Mouse (Mus musculus) retina, embryonic 14.5 days (tissue): ENCODE results near the gene Olfr481.

Experiments
- DNase-seq: peaks from one replicate; pipeline ENCODE4 v3.0.0-alpha.2; 2015; ENCODE audit warnings: low spot score

Olfr481 gene

GRCm38 (mm10) chr7:108079555-108079954, at the start of gene Olfr481:
Gene Olfr481, plus strand, starts transcription at chr7:108079855.
- no peak for DNase-seq

DNA sequence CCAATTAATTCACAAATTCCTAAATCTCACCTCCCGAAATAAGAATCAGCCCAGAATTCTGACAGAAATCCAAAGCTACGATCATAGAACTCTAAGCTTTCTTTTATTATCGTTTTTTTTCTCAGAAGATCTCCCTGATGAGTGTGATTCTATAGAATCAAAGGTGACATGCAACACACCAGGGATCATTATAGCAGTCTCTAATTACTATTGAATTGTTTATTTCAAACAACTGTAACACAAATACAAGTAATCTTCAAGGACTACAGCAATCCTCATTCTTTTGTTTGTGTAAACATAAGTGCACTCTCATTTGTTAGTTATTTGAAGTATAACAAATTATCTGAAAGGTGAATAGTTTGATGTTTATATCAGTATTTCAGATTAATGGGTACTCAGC, 45.8 kb upstream of the Olfr481 start, which contains the start of gene Olfr478:
Gene Olfr478, minus strand, starts transcription at position 101 of the 400 bp plus-strand sequence.
- no peak for DNase-seq

GRCm38 (mm10) chr7:108050393-108050792, 29.3 kb upstream of the Olfr481 start, which contains the start of gene Olfr479:
Gene Olfr479, plus strand, starts transcription at chr7:108050693.
- no peak for DNase-seq

DNA sequence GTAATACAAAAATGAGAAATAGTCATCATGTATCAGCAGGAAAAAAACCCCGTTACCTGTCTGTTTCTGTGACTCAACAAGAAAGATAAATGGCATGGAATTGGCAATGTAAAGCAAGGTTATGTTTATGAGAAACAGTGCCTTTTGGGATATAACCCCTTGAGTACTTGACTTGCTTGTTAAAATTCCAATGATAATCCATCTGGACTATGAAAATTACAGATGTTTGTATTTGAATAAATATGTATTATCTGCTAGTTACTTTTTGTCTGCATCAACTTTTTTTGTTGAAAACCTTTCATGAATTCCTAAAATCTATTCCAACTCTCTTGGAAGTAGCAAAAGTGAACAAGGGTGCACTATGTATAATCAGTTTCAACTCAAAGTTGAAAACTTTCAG, 12.4 kb upstream of the Olfr481 start, which contains the start of gene Olfr480:
Gene Olfr480, minus strand, starts transcription at position 101 of the 400 bp plus-strand sequence.
- DNase-seq, result no peak

GRCm38 (mm10) chr7:108097486-108097885, 17.8 kb downstream of the Olfr481 start, which contains the start of gene Olfr482:
Gene Olfr482, minus strand, starts transcription at chr7:108097586.
- no peak for DNase-seq

DNA sequence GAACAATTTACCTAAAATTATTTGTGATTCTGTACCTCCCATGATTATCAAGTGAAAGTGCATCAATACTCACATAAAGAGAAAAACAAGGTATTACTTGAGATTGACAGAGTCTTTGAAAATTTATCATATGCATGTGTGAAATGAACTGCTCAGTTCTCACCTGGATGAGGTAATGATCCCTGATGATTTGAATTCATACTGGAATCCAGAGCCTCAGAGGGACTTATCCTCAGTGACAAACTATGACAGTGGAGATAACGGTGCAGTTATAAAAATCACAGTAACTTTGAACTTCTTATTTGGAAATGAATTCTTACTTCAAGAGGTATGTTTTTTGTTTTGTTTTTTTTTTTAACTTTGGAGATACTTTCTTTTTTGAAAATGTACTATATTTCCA, 20.9 kb downstream of the Olfr481 start, which contains the start of gene Olfr483:
Gene Olfr483, plus strand, starts transcription at position 301 of the 400 bp plus-strand sequence.
- no peak for DNase-seq

- DNase-seq, result no peak
Measured at GRCm38 (mm10) chr7:108120681-108121080, 41.0 kb downstream of the Olfr481 start.

DNA sequence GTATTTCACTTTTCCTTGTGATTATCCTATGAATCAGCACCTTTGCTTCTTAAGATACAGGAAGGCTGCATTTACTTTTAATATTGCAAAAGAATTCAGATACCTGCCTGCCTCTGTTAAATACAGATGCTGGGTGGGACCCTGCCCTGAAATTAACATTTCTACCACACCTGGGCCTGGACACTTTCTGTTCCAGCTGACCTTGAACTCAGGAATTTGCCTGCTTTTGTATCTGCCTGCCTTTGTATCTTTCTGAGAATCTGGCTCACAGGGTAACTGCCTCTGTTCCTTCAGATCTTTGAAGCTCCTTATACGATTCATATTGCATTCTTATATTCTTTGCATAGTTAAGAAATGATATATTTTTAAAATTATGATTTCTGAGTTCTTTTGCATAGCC, 41.8 kb downstream of the Olfr481 start:
- no peak for DNase-seq

DNA sequence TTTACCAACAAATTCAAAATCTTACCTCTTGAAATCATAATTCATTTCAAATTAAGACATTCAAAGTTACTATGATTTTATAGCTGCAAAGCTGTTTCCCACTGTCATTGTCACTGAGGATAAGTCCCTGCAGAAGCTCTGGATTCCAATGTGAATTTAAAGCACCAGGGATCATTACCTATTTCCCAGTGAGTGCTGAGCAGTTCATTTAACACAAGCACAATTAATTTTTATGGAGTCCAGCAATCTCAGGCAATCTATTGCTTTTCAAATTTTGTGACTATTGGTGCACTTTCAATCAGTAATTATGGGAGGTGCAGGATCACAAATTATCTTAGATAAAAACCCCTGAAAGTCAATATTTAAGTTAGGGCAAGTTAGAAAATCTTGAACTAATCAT, 47.7 kb downstream of the Olfr481 start, which contains the start of gene Olfr484:
Gene Olfr484, minus strand, starts transcription at position 101 of the 400 bp plus-strand sequence.
- DNase-seq, result no peak
